Mouse (Mus musculus) testis, adult 10 weeks (tissue): ENCODE measurements around the gene Cacng3. TPM values are rescaled to one million over a fixed set of nuclear protein-coding genes. Genes with fewer than 3 reads are reported as not detected.

Source experiments
- polyA plus RNA-seq: library from polyadenylated mRNA; stranded (reverse); fragments of 350-450 nt; fragmentation: Illumina TruSeq; extraction: RNeasy Lipid Tissue Mini Kit (QIAGEN cat#74804); gene quantifications from one replicate; pipeline ENCODE4 v1.2.3, GENCODE M21; 2014; ENCODE audit warnings: low read depth, low replicate concordance

Cacng3 gene
- polyA plus RNA-seq: not detected

DNA sequence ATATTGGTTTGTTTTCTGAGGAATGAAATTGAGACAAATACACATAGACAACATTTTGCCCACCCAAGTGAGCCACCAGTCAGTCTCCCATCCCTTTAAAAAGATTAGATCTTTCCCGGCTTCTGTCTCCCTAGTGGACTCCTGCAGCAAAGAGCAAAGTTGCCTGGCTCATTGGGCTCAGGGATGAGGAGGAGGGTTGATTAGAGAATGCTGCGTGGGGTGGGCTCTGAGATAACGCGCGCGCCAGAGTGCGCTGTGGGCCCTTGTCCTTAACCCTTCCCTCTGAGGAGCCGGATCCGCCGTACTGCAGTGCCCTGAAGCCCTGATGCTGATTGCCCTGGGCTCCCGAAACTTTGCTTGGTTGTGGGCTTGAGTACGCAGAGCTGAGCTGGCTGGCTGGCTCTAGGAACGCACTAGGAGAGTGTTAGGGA is at the start of gene Cacng3:
Gene Cacng3, plus strand, starts transcription at position 51 of the 431 bp plus-strand sequence.

